Mouse (Mus musculus) limb, embryonic 14.5 days (tissue): ENCODE data around the gene Mfsd12. TPM values are rescaled to one million over a fixed set of nuclear protein-coding genes. Genes with fewer than 3 reads are reported as not detected.

Experiments used
- ATAC-seq: fragments of 200-750 bp; cut with Nextera tagmentation; 2 replicates; pipeline ENCODE4 v1.8.0; 2017; ENCODE audit warnings: low read depth, moderate number of reproducible peaks, moderate TSS enrichment; ENCODE audit not compliant: low FRiP score
- DNase-seq: peaks from one replicate; pipeline ENCODE4 v3.0.0-alpha.2; 2015; ENCODE audit warnings: low spot score
- H3K27ac ChIP-seq: fragments of 300-500 bp; sonication (generic); replicated peaks from 2 replicates; pipeline ENCODE4 v1.5.1; 2014; ENCODE audit warnings: low read depth, mild to moderate bottlenecking, low read length, moderate library complexity, mixed read lengths
- H3K27me3 ChIP-seq: fragments of 300-500 bp; sonication (generic); 2 replicates; pipeline ENCODE4 v1.6.1; 2014; ENCODE audit warnings: low read length, mixed read lengths; ENCODE audit not compliant: control insufficient read depth, insufficient read depth
- H3K36me3 ChIP-seq: fragments of 300-500 bp; sonication (generic); 2 replicates; pipeline ENCODE4 v1.6.1; 2014; ENCODE audit warnings: mild to moderate bottlenecking, low read length, moderate library complexity, mixed read lengths; ENCODE audit not compliant: control insufficient read depth, insufficient read depth
- H3K4me1 ChIP-seq: fragments of 300-500 bp; sonication (generic); 2 replicates; pipeline ENCODE4 v1.6.1; 2014; ENCODE audit warnings: antibody characterized with exemption, low read length, mixed read lengths; ENCODE audit not compliant: control insufficient read depth, insufficient read depth
- H3K4me2 ChIP-seq: fragments of 300-500 bp; sonication (generic); replicated peaks from 2 replicates; pipeline ENCODE4 v1.6.1; 2014; ENCODE audit warnings: low read depth, mild to moderate bottlenecking, low read length, moderate library complexity; ENCODE audit not compliant: severe bottlenecking
- H3K4me3 ChIP-seq: fragments of 300-500 bp; sonication (generic); replicated peaks from 2 replicates; pipeline ENCODE4 v1.5.1; 2014; ENCODE audit warnings: low read length
- H3K9ac ChIP-seq: fragments of 300-500 bp; sonication (generic); 2 replicates; pipeline ENCODE4 v1.6.1; 2014; ENCODE audit warnings: mild to moderate bottlenecking, low read depth, low read length, moderate library complexity; ENCODE audit not compliant: severe bottlenecking
- H3K9me3 ChIP-seq: fragments of 300-500 bp; sonication (generic); 2 replicates; pipeline ENCODE4 v1.6.1; 2016; ENCODE audit warnings: low read length; ENCODE audit not compliant: control insufficient read depth
- POLR2A ChIP-seq: fragments of 200-500 bp; IDR thresholded peaks from 2 replicates; pipeline ENCODE4 v1.8.0; 2012; ENCODE audit warnings: inconsistent platforms, mild to moderate bottlenecking, moderate library complexity, borderline replicate concordance; ENCODE audit not compliant: insufficient read depth, insufficient read length; ENCODE audit errors: extremely low read depth
- WGBS: fragments of 180-500 bp; shearing (Covaris S2); extraction: QIAGEN DNeasy Blood & Tissue Kit; methylation state at CpG from one replicate; pipeline ENCODE4 v1.1.7; 2014; 5-methylcytosine and 5-hydroxymethylcytosine counted together
- polyA plus RNA-seq, 2 experiments: library from polyadenylated mRNA; depleted of rRNA in 1 of 2; stranded (reverse) in 1 of 2; unstranded in 1 of 2; fragments of >200 nt; fragmentation: Nextera tagmentation in 1 of 2; extraction: Ambion mirVana in 1 of 2; gene quantifications; 2 replicates each; pipeline versions ENCODE4 v1.2.1 to v1.2.3; 2012 to 2014

Mfsd12 gene
- polyA plus RNA-seq (2012; rRNA removed) (12.0 and 18.5 TPM in 2 replicates), polyA plus RNA-seq (2014; fragmentation: Nextera tagmentation; extraction: Ambion mirVana) (6.8 and 8.0 TPM in 2 replicates)

DNA sequence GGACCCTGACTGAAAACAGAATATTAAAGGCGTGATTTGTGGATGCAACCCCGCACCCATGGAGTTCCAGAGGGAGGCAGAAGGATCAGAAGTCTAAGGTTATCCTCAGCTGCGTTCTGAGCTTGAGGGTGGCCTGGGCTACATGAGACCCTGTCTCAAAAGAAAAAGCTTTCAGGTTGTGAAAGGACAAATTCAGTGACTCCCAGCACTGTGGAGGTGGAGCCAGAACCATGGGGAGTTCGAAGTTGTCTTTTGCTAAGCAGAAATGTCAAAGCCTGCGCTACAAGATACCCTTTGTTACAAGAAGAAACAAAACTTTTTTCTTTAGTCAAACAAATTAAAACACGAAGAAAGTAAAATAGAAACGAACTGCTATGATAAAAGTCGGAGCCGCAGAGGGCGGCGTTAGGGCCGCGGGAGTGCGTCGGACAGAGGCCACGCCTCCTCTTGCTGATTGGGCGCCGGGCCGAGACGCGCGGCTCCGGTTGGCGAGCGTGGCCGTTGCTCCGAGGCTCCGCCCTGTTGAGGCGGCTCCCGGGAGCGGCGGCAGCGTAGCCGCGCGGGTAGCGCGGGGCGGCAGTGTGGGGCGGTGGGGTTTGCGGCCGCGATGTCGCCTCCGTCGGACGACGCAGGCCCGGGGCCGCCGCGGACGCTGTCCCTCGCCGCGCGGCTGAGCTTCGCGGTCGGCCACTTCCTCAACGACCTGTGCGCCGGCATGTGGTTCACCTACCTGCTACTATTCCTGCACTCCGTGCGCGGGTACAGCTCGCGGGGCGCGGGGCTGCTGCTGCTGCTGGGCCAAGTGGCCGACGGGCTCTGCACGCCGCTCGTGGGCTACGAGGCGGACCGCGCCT, at the start of gene Mfsd12:
Mfsd12 (plus strand) TSS at position 501 of the 854 bp plus-strand sequence.
- ATAC-seq (peak; percentile 91), DNase-seq (peak; percentile 87)
- Histone ChIP-seq H3K4me2 (peak within 1 kb of the TSS; percentile 95), H3K9ac (peak within 1 kb of the TSS; percentile 72), H3K9me3 (no peaks in the 10 kb centered on the region), H3K27me3 (no peaks in the 10 kb centered on the region), H3K36me3 (peaks cover 8% of the 10 kb centered on the region; the same call in 1 of the 2 replicates), H3K4me3 (peak within 1 kb of the TSS; percentile 72), H3K27ac (no peak within 1 kb of the TSS), H3K4me1 (peaks cover 18% of the 10 kb centered on the region)
- WGBS: 3% methylated on average over 64 of the region's 79 CpGs
- TF ChIP-seq POLR2A: no peak

DNA sequence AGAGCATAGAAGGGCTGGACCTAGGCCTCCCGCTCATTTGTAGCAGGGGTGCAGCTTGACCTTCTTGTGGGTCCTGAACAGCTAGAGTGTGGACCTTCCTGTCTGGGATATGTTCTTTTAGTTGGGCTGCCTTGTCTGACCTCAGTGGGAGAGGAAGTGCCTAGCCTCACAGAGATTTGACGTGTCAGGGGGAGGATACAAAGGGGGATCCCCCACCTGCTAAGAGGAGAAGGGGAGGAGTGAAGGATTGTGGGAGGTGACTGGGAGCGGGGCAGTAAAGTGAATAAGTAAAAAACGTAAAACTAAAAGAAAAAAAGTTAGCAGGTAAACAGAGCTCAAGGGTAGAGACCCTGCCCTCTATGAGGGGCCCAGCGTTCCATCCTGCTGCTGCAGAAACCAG, 47.7 kb upstream of the Mfsd12 start:
- Histone ChIP-seq H3K27ac (no peak overlapping the region), H3K27me3 (no peaks in the 10 kb centered on the region), H3K4me2 (no peak overlapping the region), H3K9ac (no peak overlapping the region), H3K4me1 (no peaks in the 10 kb centered on the region), H3K9me3 (no peaks in the 10 kb centered on the region), H3K36me3 (peaks cover 89% of the 10 kb centered on the region), H3K4me3 (no peak overlapping the region)
- DNase-seq: no peak
- no peak for TF ChIP-seq POLR2A
- no peak for ATAC-seq
- WGBS: 89% methylated on average over 5 of the region's 5 CpGs

DNA sequence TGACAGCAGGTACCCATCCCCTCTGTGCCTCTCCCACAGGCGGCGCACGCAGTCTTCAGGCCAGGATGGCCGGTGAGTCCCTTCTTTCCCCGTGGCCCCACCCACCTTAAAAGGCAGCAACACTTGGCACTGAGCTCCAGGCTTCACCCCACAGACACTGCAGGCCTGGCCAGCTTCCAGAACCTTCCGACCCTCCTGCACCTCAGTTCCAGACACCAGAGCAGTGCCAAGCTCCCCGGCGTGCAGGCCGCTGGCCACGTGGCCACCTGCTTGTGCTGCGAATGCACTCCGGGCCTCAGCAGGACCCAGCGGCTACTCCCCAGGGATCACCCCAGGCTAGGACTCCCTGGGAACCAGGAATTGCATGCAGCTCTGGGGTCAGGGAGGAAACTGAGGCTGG, 43.7 kb upstream of the Mfsd12 start:
- Histone ChIP-seq H3K9me3 (no peaks in the 10 kb centered on the region), H3K9ac (no peak overlapping the region), H3K4me1 (peaks cover 7% of the 10 kb centered on the region), H3K4me2 (no peak overlapping the region), H3K36me3 (peaks cover 90% of the 10 kb centered on the region), H3K4me3 (no peak overlapping the region), H3K27ac (no peak overlapping the region), H3K27me3 (no peaks in the 10 kb centered on the region)
- WGBS: 94% methylated on average over 13 of the region's 13 CpGs
- TF ChIP-seq POLR2A: no peak
- DNase-seq (no peak), ATAC-seq (no peak)

DNA sequence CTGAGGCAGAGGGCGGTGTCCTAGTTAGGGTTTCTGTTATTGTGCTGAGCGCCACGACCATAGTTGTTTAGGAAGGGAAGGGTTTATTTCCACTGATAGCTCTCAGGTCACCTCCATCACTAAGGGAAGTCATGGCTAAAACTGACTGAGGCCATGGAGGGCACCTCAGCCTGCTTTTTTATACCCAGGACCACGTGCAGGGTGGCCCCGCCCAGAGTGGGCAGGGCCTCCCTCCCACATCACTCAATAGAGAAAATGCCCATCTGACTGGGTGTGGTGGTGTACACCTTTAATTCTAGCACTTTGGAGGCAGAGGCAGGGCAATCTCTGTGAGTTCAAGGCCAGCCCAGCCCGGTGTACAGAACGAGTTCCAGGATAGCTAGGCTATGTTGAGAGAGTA, 43.1 kb upstream of the Mfsd12 start:
- 78% methylated on average over 7 of the region's 7 CpGs for WGBS
- TF ChIP-seq POLR2A: no peak
- peaks cover 11% of the 10 kb centered on the region for H3K4me1 ChIP-seq
- DNase-seq (no peak), ATAC-seq (no peak)
- H3K27ac ChIP-seq: no peak overlapping the region
- no peak overlapping the region for H3K9ac ChIP-seq
- H3K36me3 ChIP-seq: peaks cover 90% of the 10 kb centered on the region
- H3K27me3 ChIP-seq: no peaks in the 10 kb centered on the region
- no peak overlapping the region for H3K4me2 ChIP-seq
- H3K9me3 ChIP-seq: no peaks in the 10 kb centered on the region
- no peak overlapping the region for H3K4me3 ChIP-seq

DNA sequence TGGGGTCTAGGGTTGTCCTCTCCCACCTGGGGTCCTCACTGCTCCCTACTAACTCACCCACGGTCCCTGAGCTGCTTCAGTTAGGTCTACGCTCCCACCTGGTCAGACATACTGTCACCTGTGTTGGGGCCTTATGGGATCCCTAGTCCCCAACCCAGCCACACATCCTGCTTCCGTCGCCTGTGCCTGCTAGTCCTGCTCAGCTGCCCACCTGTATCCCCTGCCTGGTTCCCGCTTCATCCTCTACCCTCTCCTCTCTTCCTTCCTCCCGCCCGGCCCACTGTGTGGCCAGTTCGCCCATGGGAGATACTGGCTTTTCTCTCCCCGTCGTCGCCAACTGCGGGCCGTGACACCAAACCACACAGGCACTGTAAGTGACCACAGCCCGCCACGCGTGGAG, 41.7 kb upstream of the Mfsd12 start:
- Histone ChIP-seq H3K4me3 (no peak overlapping the region), H3K36me3 (peaks cover 78% of the 10 kb centered on the region), H3K27ac (no peak overlapping the region), H3K4me1 (peaks cover 18% of the 10 kb centered on the region), H3K27me3 (no peaks in the 10 kb centered on the region), H3K4me2 (no peak overlapping the region), H3K9me3 (no peaks in the 10 kb centered on the region), H3K9ac (no peak overlapping the region)
- DNase-seq (no peak), ATAC-seq (no peak)
- TF ChIP-seq POLR2A: no peak
- WGBS: 93% methylated on average over 16 of the region's 16 CpGs
